Mouse (Mus musculus) forebrain, embryonic 15.5 days (tissue): ENCODE measurements at regions not wholly inside any gene's neighbourhood (a gene's known extent, or its start where the extent isn't known, plus 50 kb on each side); places are given as distances from the start of the nearest gene placed in this dataset.

Source experiments
- ATAC-seq: fragments of 200-750 bp; cut with Nextera tagmentation; replicated peaks from 2 replicates; pipeline ENCODE4 v1.8.0; 2017; ENCODE audit warnings: mild to moderate bottlenecking, moderate TSS enrichment, moderate library complexity
- H3K27ac ChIP-seq: fragments of 300-500 bp; sonication (generic); replicated peaks from 2 replicates; pipeline ENCODE4 v1.5.1; 2015; ENCODE audit warnings: mild to moderate bottlenecking, inconsistent platforms
- H3K27me3 ChIP-seq: fragments of 300-500 bp; sonication (generic); 2 replicates; pipeline ENCODE4 v1.6.1; 2015; ENCODE audit warnings: inconsistent platforms
- H3K36me3 ChIP-seq: fragments of 300-500 bp; sonication (generic); 2 replicates; pipeline ENCODE4 v1.6.1; 2015; ENCODE audit warnings: mild to moderate bottlenecking, inconsistent platforms
- H3K4me1 ChIP-seq: fragments of 300-500 bp; sonication (generic); 2 replicates; pipeline ENCODE4 v1.6.1; 2015; ENCODE audit warnings: inconsistent platforms
- H3K4me2 ChIP-seq: fragments of 300-500 bp; sonication (generic); replicated peaks from 2 replicates; pipeline ENCODE4 v1.6.1; 2015; ENCODE audit warnings: mild to moderate bottlenecking, inconsistent platforms
- H3K4me3 ChIP-seq: fragments of 300-500 bp; sonication (generic); 2 replicates; pipeline ENCODE4 v1.5.1; 2015; ENCODE audit warnings: mild to moderate bottlenecking, inconsistent platforms
- H3K9ac ChIP-seq: fragments of 300-500 bp; sonication (generic); replicated peaks from 2 replicates; pipeline ENCODE4 v1.6.1; 2015; ENCODE audit warnings: mild to moderate bottlenecking, inconsistent platforms
- H3K9me3 ChIP-seq: fragments of 300-500 bp; sonication (generic); 2 replicates; pipeline ENCODE4 v1.6.1; 2016; ENCODE audit warnings: inconsistent platforms
- WGBS: fragments of 180-500 bp; shearing (Covaris S2); methylation state at CpG from one replicate; pipeline ENCODE4 v1.1.7; 2015; ENCODE audit warnings: mixed read lengths; 5-methylcytosine and 5-hydroxymethylcytosine counted together

DNA sequence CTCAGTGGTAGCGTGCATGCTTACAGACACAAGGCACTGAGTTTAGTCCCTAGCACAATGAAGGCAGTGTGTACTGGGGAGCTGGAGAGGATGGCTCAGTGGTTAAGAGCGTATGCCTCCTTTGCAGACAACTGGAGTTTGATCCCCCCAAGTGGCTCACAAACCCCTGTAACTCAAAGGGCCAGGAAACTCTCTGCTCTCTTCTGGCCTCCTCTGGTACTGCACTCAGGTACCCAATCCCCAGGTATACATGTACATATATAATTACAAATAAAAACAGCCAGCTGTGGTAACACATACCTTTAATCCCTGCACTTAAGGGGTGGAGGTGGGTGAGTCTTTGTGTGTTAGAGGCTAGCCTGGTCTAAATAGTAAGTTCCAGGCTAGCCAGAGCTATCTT lies 56.9 kb upstream of the Tgif1 start:
- 71% methylated on average over 2 of the region's 2 CpGs for WGBS
- Histone ChIP-seq H3K4me3 (no peak overlapping the region), H3K4me1 (no peaks in the 10 kb centered on the region), H3K27me3 (no peaks in the 10 kb centered on the region), H3K27ac (no peak overlapping the region), H3K9me3 (no peaks in the 10 kb centered on the region), H3K4me2 (no peak overlapping the region), H3K36me3 (no peaks in the 10 kb centered on the region), H3K9ac (no peak overlapping the region)
- no peak for ATAC-seq

DNA sequence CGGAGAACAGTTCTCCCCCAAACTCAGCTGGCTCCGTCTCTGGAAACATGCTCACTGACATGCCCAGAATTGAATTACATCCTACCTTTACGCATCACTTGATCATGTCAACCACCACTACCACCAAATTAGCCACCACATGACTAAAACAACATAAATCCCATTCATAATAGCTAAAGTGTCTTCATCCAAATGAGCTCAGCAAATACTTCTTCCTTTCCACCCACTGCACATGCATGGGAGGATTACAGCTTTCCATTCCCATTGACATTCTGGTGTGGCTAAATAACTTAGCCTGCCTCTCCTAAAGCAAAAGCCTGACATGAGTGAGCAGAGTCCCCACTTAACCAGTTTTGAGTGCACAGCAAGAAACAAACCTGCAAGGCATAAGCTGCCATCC lies 56.2 kb upstream of the Tgif1 start:
- H3K9ac ChIP-seq, result no peak overlapping the region
- H3K4me1 ChIP-seq, result no peaks in the 10 kb centered on the region
- H3K36me3 ChIP-seq, result no peaks in the 10 kb centered on the region
- H3K4me3 ChIP-seq, result no peak overlapping the region
- H3K9me3 ChIP-seq, result no peaks in the 10 kb centered on the region
- no peaks in the 10 kb centered on the region for H3K27me3 ChIP-seq
- 51% methylated on average over 3 of the region's 3 CpGs for WGBS
- no peak overlapping the region for H3K4me2 ChIP-seq
- ATAC-seq, result no peak
- no peak overlapping the region for H3K27ac ChIP-seq

DNA sequence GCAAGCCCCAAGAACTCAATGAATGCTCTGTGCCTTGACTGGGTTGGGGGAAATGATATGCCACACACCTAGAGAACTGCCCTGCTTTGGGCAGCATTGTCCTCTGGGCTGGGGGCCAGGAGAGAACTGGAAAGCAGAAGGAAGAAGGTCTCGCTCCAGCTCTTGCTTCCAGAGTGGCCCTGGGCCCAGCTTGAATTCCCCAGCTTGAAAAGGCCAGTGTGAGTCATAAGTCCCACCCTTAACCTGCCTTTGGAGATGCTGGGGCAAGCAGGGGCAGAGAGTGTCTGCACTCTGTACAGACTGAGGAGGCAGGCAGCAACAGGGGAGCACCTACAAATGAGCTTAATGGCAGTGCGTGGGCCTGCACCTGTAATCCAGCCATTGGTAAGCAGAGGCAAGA lies 55.0 kb upstream of the Tgif1 start:
- WGBS, result 85% methylated on average over 2 of the region's 2 CpGs
- Histone ChIP-seq H3K4me3 (no peak overlapping the region), H3K4me2 (no peak overlapping the region), H3K4me1 (no peaks in the 10 kb centered on the region), H3K9ac (no peak overlapping the region), H3K27me3 (no peaks in the 10 kb centered on the region), H3K36me3 (no peaks in the 10 kb centered on the region), H3K27ac (no peak overlapping the region), H3K9me3 (no peaks in the 10 kb centered on the region)
- ATAC-seq, result no peak
